Mouse (Mus musculus): ENCODE measurements around the gene AC124502.3. TPM values are rescaled to one million over a fixed set of nuclear protein-coding genes. Genes with fewer than 3 reads are reported as not detected.
"Not testable (repeated sequence)": the region's sequence is repeated elsewhere in the genome, so short reads cannot be mapped to it uniquely, and the experiment has no call there.

Gene AC124502.3
- polyA plus RNA-seq, 1 experiment from 2014 or later, result 2.9 TPM

DNA sequence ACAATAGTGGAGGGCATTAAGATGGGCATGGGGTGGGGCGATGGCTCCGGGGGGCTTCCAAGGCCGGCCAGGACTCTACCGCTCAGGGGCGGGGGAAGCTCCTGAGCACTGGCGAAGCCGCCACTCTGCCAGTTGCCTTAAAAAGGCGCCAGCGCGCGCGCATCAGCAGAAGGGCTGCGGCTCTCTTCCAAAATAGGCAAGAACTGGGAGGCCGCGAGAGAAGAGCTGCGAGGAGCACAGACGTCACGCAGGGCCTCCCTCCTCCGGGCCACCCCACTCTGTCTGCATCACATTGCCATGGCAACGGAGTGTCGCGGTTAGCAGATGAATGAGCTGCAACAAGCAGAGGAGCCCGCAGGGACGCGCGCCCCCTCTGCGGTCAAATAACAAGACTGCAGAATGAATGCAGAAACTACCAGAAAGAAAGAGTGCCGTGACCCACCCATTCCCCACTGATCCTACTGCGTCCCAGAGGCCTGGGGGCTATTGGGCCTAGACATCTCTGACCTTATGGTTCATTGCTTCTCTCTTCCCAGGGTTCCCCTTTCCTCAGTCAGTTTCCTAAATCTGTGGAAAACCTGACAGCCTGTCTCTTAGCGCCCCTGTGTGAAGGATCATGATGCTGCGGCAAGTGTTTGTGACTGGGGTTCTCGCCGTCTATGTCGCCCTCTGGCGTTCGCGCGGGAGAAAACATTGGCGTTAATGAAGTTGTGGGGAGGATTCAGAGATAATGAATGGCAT lies 36.9 kb upstream of the AC124502.3 start:
- H3K27me3 ChIP-seq (replicated peaks; ENCODE audit: control insufficient read depth, insufficient read depth, low read length), result no peaks in the 10 kb centered on the region
- H3K9me3 ChIP-seq (ENCODE audit: control insufficient read depth, low read length), result no peaks in the 10 kb centered on the region
- peak; percentile 99 for ATAC-seq
- peaks cover 14% of the 10 kb centered on the region for H3K4me1 ChIP-seq (replicated peaks; ENCODE audit: control insufficient read depth, insufficient read depth, low read length)
- peak overlapping the region; percentile 69 for H3K4me2 ChIP-seq (ENCODE audit: low read length)
- no peaks in the 10 kb centered on the region for H3K36me3 ChIP-seq (ENCODE audit: control insufficient read depth, insufficient read depth)
- H3K4me3 ChIP-seq (replicated peaks; ENCODE audit: low read length), result peak overlapping the region; percentile 41
- under 1% methylated on average over 39 of the region's 39 CpGs for WGBS
- H3K27ac ChIP-seq (ENCODE audit: low read length), result peak overlapping the region; percentile 92
- peak overlapping the region; percentile 57 for H3K9ac ChIP-seq (replicated peaks; ENCODE audit: low read depth, low read length)

- 64% methylated on average over 2 of the region's 2 CpGs for WGBS
- H3K4me2 ChIP-seq (ENCODE audit: low read length); H3K27ac ChIP-seq (ENCODE audit: low read length); H3K4me3 ChIP-seq (replicated peaks; ENCODE audit: low read length); H3K27me3 ChIP-seq (replicated peaks; ENCODE audit: control insufficient read depth, insufficient read depth, low read length); H3K9me3 ChIP-seq (ENCODE audit: control insufficient read depth, low read length); H3K9ac ChIP-seq (replicated peaks; ENCODE audit: low read depth, low read length); H3K36me3 ChIP-seq (ENCODE audit: control insufficient read depth, insufficient read depth); ATAC-seq: not testable (repeated sequence)
- peaks cover 14% of the 10 kb centered on the region for H3K4me1 ChIP-seq (replicated peaks; ENCODE audit: control insufficient read depth, insufficient read depth, low read length)
Observed at GRCm38 (mm10) chr19:5003644-5004043, 35.0 kb upstream of the AC124502.3 start.

DNA sequence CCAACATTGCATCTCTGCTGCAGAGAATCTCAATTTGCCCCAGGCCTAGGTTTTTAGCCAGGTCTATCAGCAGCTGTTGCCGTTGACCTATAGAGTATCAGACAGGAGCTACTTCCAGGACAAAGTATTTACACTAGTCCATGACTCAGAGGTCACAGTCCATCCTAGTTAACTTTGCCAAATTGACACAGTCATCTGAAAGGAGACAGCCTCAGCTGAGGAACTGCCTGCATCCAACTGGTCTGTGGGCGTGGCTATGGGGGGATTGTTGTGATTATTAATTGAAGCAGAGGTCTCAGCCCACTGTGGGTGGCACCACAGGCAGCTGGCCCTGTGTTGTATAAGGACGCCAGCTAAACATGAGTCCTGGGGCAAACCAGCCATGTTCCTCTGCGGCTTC lies 33.8 kb upstream of the AC124502.3 start:
- Histone ChIP-seq H3K27me3 (replicated peaks; ENCODE audit: control insufficient read depth, insufficient read depth, low read length) (no peaks in the 10 kb centered on the region), H3K4me1 (replicated peaks; ENCODE audit: control insufficient read depth, insufficient read depth, low read length) (peaks cover 8% of the 10 kb centered on the region), H3K4me2 (ENCODE audit: low read length) (no peak overlapping the region), H3K27ac (ENCODE audit: low read length) (no peak overlapping the region), H3K9ac (replicated peaks; ENCODE audit: low read depth, low read length) (no peak overlapping the region), H3K9me3 (ENCODE audit: control insufficient read depth, low read length) (no peaks in the 10 kb centered on the region), H3K36me3 (ENCODE audit: control insufficient read depth, insufficient read depth) (no peaks in the 10 kb centered on the region), H3K4me3 (replicated peaks; ENCODE audit: low read length) (no peak overlapping the region)
- ATAC-seq, result no peak
- 71% methylated on average over 4 of the region's 4 CpGs for WGBS

- ATAC-seq, result no peak
- H3K36me3 ChIP-seq (ENCODE audit: control insufficient read depth, insufficient read depth), result no peaks in the 10 kb centered on the region
- H3K27me3 ChIP-seq (replicated peaks; ENCODE audit: control insufficient read depth, insufficient read depth, low read length), result no peaks in the 10 kb centered on the region
- H3K27ac ChIP-seq (ENCODE audit: low read length), result no peak overlapping the region
- no peak overlapping the region for H3K4me3 ChIP-seq (replicated peaks; ENCODE audit: low read length)
- H3K4me2 ChIP-seq (ENCODE audit: low read length), result no peak overlapping the region
- H3K9ac ChIP-seq (replicated peaks; ENCODE audit: low read depth, low read length), result no peak overlapping the region
- peaks cover 5% of the 10 kb centered on the region; the same call in 1 of the 2 replicates for H3K4me1 ChIP-seq (replicated peaks; ENCODE audit: control insufficient read depth, insufficient read depth, low read length)
- H3K9me3 ChIP-seq (ENCODE audit: control insufficient read depth, low read length), result no peaks in the 10 kb centered on the region
- WGBS, result 55% methylated on average over 8 of the region's 8 CpGs
Observed at GRCm38 (mm10) chr19:5013138-5013537, 25.6 kb upstream of the AC124502.3 start.

DNA sequence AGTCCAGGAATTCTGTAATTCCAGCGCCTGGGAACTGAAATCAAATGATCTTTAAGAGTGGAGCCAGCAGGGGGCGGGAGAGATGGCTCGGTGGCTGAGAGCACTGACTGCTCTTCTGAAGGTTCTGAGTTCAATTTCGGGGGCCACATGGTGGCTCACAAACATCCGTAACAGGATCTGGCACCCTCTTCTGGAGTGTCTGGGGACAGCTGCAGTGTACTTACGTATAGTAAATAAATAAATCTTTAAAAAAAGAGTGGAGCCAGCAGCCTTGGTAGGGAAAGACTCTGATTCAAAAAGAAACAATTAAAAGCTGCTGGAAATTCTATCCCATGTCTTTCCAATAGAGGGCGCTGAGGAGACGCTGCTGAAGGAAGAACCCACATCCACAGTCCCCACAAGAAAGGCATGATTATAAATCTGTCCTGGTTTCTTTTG lies 23.7 kb upstream of the AC124502.3 start:
- WGBS, result 10% methylated on average over 8 of the region's 8 CpGs
- Histone ChIP-seq H3K9me3 (ENCODE audit: control insufficient read depth, low read length) (no peaks in the 10 kb centered on the region), H3K4me1 (replicated peaks; ENCODE audit: control insufficient read depth, insufficient read depth, low read length) (peaks cover 5% of the 10 kb centered on the region; the same call in 1 of the 2 replicates), H3K9ac (replicated peaks; ENCODE audit: low read depth, low read length) (no peak overlapping the region), H3K4me2 (ENCODE audit: low read length) (no peak overlapping the region), H3K4me3 (replicated peaks; ENCODE audit: low read length) (no peak overlapping the region), H3K27me3 (replicated peaks; ENCODE audit: control insufficient read depth, insufficient read depth, low read length) (no peaks in the 10 kb centered on the region), H3K36me3 (ENCODE audit: control insufficient read depth, insufficient read depth) (no peaks in the 10 kb centered on the region), H3K27ac (ENCODE audit: low read length) (no peak overlapping the region)
- ATAC-seq, result no peak

- no peak overlapping the region for H3K4me2 ChIP-seq (ENCODE audit: low read length)
- no peak overlapping the region for H3K4me3 ChIP-seq (replicated peaks; ENCODE audit: low read length)
- H3K36me3 ChIP-seq (ENCODE audit: control insufficient read depth, insufficient read depth), result no peaks in the 10 kb centered on the region
- H3K27ac ChIP-seq (ENCODE audit: low read length), result no peak overlapping the region
- no peaks in the 10 kb centered on the region for H3K27me3 ChIP-seq (replicated peaks; ENCODE audit: control insufficient read depth, insufficient read depth, low read length)
- H3K4me1 ChIP-seq (replicated peaks; ENCODE audit: control insufficient read depth, insufficient read depth, low read length), result peaks cover 5% of the 10 kb centered on the region; the same call in 1 of the 2 replicates
- no peaks in the 10 kb centered on the region for H3K9me3 ChIP-seq (ENCODE audit: control insufficient read depth, low read length)
- 0 out of 2 replicates have a peak, but pooled peaks have one; percentile 38 for ATAC-seq
- no peak overlapping the region for H3K9ac ChIP-seq (replicated peaks; ENCODE audit: low read depth, low read length)
- WGBS, result 31% methylated on average over 10 of the region's 10 CpGs
Observed at GRCm38 (mm10) chr19:5016221-5016742, 22.4 kb upstream of the AC124502.3 start.

DNA sequence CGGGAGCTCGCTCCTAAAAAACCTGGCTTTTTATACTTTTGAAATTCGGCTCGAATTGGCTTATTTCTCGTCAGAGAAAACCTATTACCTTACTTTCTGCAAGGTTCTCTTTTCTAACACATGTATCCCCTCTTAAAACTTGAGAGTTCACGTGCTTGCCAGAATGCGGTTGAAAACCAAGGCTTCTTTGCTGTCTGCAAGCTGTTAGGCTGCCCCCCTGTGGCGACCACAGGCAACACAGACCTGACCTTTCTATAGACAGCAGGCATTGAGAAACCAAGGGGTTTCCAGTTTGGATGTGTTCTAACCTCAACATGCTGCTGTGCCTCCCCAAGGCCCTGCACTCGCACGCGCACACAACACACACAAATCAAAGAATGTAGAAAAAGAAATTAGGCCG lies 21.9 kb upstream of the AC124502.3 start:
- Histone ChIP-seq H3K4me1 (replicated peaks; ENCODE audit: control insufficient read depth, insufficient read depth, low read length) (peaks cover 5% of the 10 kb centered on the region; the same call in 1 of the 2 replicates), H3K4me2 (ENCODE audit: low read length) (no peak overlapping the region), H3K9me3 (ENCODE audit: control insufficient read depth, low read length) (no peaks in the 10 kb centered on the region), H3K4me3 (replicated peaks; ENCODE audit: low read length) (no peak overlapping the region), H3K27ac (ENCODE audit: low read length) (no peak overlapping the region), H3K36me3 (ENCODE audit: control insufficient read depth, insufficient read depth) (no peaks in the 10 kb centered on the region), H3K27me3 (replicated peaks; ENCODE audit: control insufficient read depth, insufficient read depth, low read length) (no peaks in the 10 kb centered on the region), H3K9ac (replicated peaks; ENCODE audit: low read depth, low read length) (no peak overlapping the region)
- 24% methylated on average over 12 of the region's 12 CpGs for WGBS
- no peak for ATAC-seq

- no peaks in the 10 kb centered on the region for H3K36me3 ChIP-seq (ENCODE audit: control insufficient read depth, insufficient read depth)
- H3K27me3 ChIP-seq (replicated peaks; ENCODE audit: control insufficient read depth, insufficient read depth, low read length), result no peaks in the 10 kb centered on the region
- no peak overlapping the region for H3K9ac ChIP-seq (replicated peaks; ENCODE audit: low read depth, low read length)
- no peak overlapping the region for H3K27ac ChIP-seq (ENCODE audit: low read length)
- no peak for ATAC-seq
- H3K4me1 ChIP-seq (replicated peaks; ENCODE audit: control insufficient read depth, insufficient read depth, low read length), result peaks cover 5% of the 10 kb centered on the region; the same call in 1 of the 2 replicates
- no peaks in the 10 kb centered on the region for H3K9me3 ChIP-seq (ENCODE audit: control insufficient read depth, low read length)
- H3K4me3 ChIP-seq (replicated peaks; ENCODE audit: low read length), result no peak overlapping the region
- no peak overlapping the region for H3K4me2 ChIP-seq (ENCODE audit: low read length)
- 96% methylated on average over 4 of the region's 4 CpGs for WGBS
Observed at GRCm38 (mm10) chr19:5017611-5018010, 21.1 kb upstream of the AC124502.3 start.

- 86% methylated on average over 3 of the region's 3 CpGs for WGBS
- no peaks in the 10 kb centered on the region for H3K27me3 ChIP-seq (replicated peaks; ENCODE audit: control insufficient read depth, insufficient read depth, low read length)
- no peaks in the 10 kb centered on the region for H3K9me3 ChIP-seq (ENCODE audit: control insufficient read depth, low read length)
- H3K9ac ChIP-seq (replicated peaks; ENCODE audit: low read depth, low read length), result no peak overlapping the region
- no peak overlapping the region for H3K4me3 ChIP-seq (replicated peaks; ENCODE audit: low read length)
- H3K36me3 ChIP-seq (ENCODE audit: control insufficient read depth, insufficient read depth), result no peaks in the 10 kb centered on the region
- no peak overlapping the region for H3K4me2 ChIP-seq (ENCODE audit: low read length)
- no peak overlapping the region for H3K27ac ChIP-seq (ENCODE audit: low read length)
- ATAC-seq, result no peak
- peaks cover 5% of the 10 kb centered on the region; the same call in 1 of the 2 replicates for H3K4me1 ChIP-seq (replicated peaks; ENCODE audit: control insufficient read depth, insufficient read depth, low read length)
Observed at GRCm38 (mm10) chr19:5018191-5018590, 20.5 kb upstream of the AC124502.3 start.
